In the genomic region with DNA sequence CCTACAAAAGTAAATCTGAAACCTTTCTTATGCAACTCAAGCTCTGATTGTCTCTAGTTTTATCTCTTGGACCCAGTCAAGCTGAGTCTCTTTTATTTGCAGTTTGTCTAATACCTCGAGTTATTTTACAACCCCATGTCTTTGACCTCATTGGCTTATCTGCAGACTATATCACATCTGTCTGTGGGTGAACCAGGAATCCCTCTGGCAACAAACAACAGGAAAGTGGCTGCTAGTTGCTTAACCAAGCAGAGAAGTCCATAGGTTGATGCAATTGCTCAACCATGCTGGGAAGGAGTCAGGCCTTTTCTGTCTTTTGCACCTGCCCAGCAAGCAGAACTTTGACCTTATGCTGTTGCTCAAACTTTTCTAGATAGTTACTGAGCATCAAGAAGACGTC, we compare ENCODE assay signal across 33 mouse cellular contexts. TPM values are rescaled to one million over a fixed set of nuclear protein-coding genes. Genes with fewer than 3 reads are reported as not detected.
DNase-seq lines count a peak whose midpoint lies in the region; ATAC-seq and TF ChIP-seq lines count a peak whose summit lies in the region.
"Had no signal": no experiment of that assay in that cellular context is flagged by ENCODE, and none has a peak within 500 bp of the region (broad histone marks: within the 10 kb centered on the region; RNA-seq: fewer than 3 reads in every experiment).

No protein-coding gene starts in this region.

- peak; percentile 69 for ATAC-seq in liver, embryonic 14.5 days (ENCODE audit: insufficient read depth)
- ATAC-seq: activated CD4-positive, CD25-positive, alpha-beta regulatory T cell, adult 4 months; forebrain, embryonic 13.5 days; inflammation-experienced regulatory T-cells, adult 6 months; lung, postnatal 0 days had no signal

- no peak for TF ChIP-seq CTCF in kidney, adult 2 months (conservative IDR thresholded peaks at IDR 0.05; ENCODE audit: insufficient read depth, insufficient read length, low read depth, low read length)
- TF ChIP-seq CTCF in liver, embryonic 14.5 days (IDR thresholded peaks at IDR 0.05; ENCODE audit: low read depth), result no peak
- no peak for TF ChIP-seq CTCF in layer of hippocampus, adult 2 months (conservative IDR thresholded peaks at IDR 0.05)

- no peak overlapping the region for H3K27ac ChIP-seq in kidney, adult 2 months (ENCODE audit: insufficient read depth, low read depth, low read length)
- no peak overlapping the region for H3K27ac ChIP-seq in liver, embryonic 14.5 days
- no peak overlapping the region for H3K27ac ChIP-seq in layer of hippocampus, adult 2 months
- H3K27ac ChIP-seq: forebrain, embryonic 13.5 days; gastrocnemius, adult 2 months; heart, adult 2 months; heart, embryonic 13.5 days; hindbrain, embryonic 10.5 days; hindbrain, embryonic 15.5 days; kidney, embryonic 15.5 days; midbrain, embryonic 12.5 days; neural tube, embryonic 12.5 days had no signal

- TF ChIP-seq POLR2A in kidney, adult 2 months (IDR thresholded peaks at IDR 0.05; ENCODE audit: low read depth, low read length), result no peak

- no peak for TF ChIP-seq EP300 in liver, embryonic 14.5 days (IDR thresholded peaks at IDR 0.05; ENCODE audit: low read depth)

- no peak overlapping the region for H3K4me2 ChIP-seq in liver, embryonic 14.5 days (ENCODE audit: low read depth)
- H3K4me2 ChIP-seq: forebrain, embryonic 13.5 days; heart, embryonic 13.5 days; hindbrain, embryonic 15.5 days; kidney, embryonic 15.5 days; midbrain, embryonic 12.5 days; neural tube, embryonic 12.5 days had no signal

- no peaks in the 10 kb centered on the region for H3K9me3 ChIP-seq in liver, embryonic 14.5 days (ENCODE audit: control insufficient read depth, low read length)
- H3K9me3 ChIP-seq: forebrain, embryonic 13.5 days; heart, embryonic 13.5 days; hindbrain, embryonic 10.5 days; hindbrain, embryonic 15.5 days; kidney, embryonic 15.5 days; megakaryocyte, embryonic 14.5 days; midbrain, embryonic 12.5 days; neural tube, embryonic 12.5 days had no signal

- H3K4me1 ChIP-seq in kidney, adult 2 months (ENCODE audit: control insufficient read depth, insufficient read depth, low read length), result no peaks in the 10 kb centered on the region
- peaks cover 0 to 9% of the 10 kb centered on the region in 2 experiments; a peak in 1 of 4 replicates for H3K4me1 ChIP-seq in liver, embryonic 14.5 days (replicated peaks; ENCODE audit: control insufficient read depth in 2 of 2, insufficient read depth in 2 of 2, low read length in 1 of 2)
- H3K4me1 ChIP-seq: forebrain, embryonic 13.5 days; heart, embryonic 13.5 days; hindbrain, embryonic 10.5 days; hindbrain, embryonic 15.5 days; kidney, embryonic 15.5 days; megakaryocyte, embryonic 14.5 days; midbrain, embryonic 12.5 days; neural tube, embryonic 12.5 days had no signal

- H3K36me3 ChIP-seq in kidney, adult 2 months (ENCODE audit: control insufficient read depth, insufficient read depth, low read length), result no peaks in the 10 kb centered on the region
- no peaks in the 10 kb centered on the region for H3K36me3 ChIP-seq in liver, embryonic 14.5 days (replicated peaks; ENCODE audit: control insufficient read depth, insufficient read depth, low read depth)
- H3K36me3 ChIP-seq: heart, embryonic 13.5 days; hindbrain, embryonic 10.5 days; hindbrain, embryonic 15.5 days; kidney, embryonic 15.5 days; midbrain, embryonic 12.5 days; neural tube, embryonic 12.5 days had no signal

- H3K27me3 ChIP-seq in kidney, adult 2 months (replicated peaks; ENCODE audit: control insufficient read depth, insufficient read depth, low read length), result no peaks in the 10 kb centered on the region
- no peaks in the 10 kb centered on the region for H3K27me3 ChIP-seq in liver, embryonic 14.5 days (ENCODE audit: control insufficient read depth, insufficient read depth, low read length)
- H3K27me3 ChIP-seq: forebrain, embryonic 13.5 days; heart, embryonic 13.5 days; hindbrain, embryonic 15.5 days; kidney, embryonic 15.5 days; megakaryocyte, embryonic 14.5 days; midbrain, embryonic 12.5 days; neural tube, embryonic 12.5 days had no signal

- peak; percentile 5 for DNase-seq in kidney, adult 2 months
- DNase-seq in kidney, postnatal 36 days, result no peak
- DNase-seq in liver, result peak; percentile 4
- peak in 2 of 3 experiments; percentile 14 to 16 for DNase-seq in liver, embryonic 14.5 days (ENCODE audit: low read depth in 3 of 3, low spot score in 3 of 3)
- peak; percentile 83 for DNase-seq in yolk sac, embryonic 10.5 days (ENCODE audit: low spot score)
- DNase-seq in right cerebral cortex, postnatal 4 days, result no peak
- DNase-seq in gastrocnemius, postnatal 25 days, result no peak
- DNase-seq in layer of hippocampus, adult 2 months (ENCODE audit: low spot score in 2 of 2), result no peak
- DNase-seq: adrenal gland, adult 2 months; adrenal gland, postnatal 36 days; cerebellum, adult 2 months; cerebellum, postnatal 25 days; gastrocnemius, adult 2 months; heart, adult 2 months; heart, postnatal 10 days; kidney, postnatal 4 days; lung, adult 18-20 months; lung, postnatal 4 days; thymus, postnatal 14 days had no signal

- H3K4me3 ChIP-seq in kidney, adult 2 months (ENCODE audit: insufficient read depth, low read depth, low read length), result no peak overlapping the region
- no peak overlapping the region for H3K4me3 ChIP-seq in liver, embryonic 14.5 days (ENCODE audit: insufficient read depth in 1 of 2, low read depth in 2 of 2, low read length in 2 of 2)
- H3K4me3 ChIP-seq in layer of hippocampus, adult 2 months, result no peak overlapping the region
- H3K4me3 ChIP-seq: forebrain, embryonic 13.5 days; gastrocnemius, adult 2 months; heart, adult 2 months; heart, embryonic 13.5 days; hindbrain, embryonic 10.5 days; hindbrain, embryonic 15.5 days; kidney, embryonic 15.5 days; megakaryocyte, embryonic 14.5 days; midbrain, embryonic 12.5 days; myocyte; neural tube, embryonic 12.5 days had no signal

- 25% methylated on average over 2 of the region's 2 CpGs for WGBS in kidney, adult 2 months
- 30% methylated on average over 2 of the region's 2 CpGs for WGBS in liver, embryonic 14.5 days (ENCODE audit: insufficient replicate concordance)

- no peak overlapping the region for H3K9ac ChIP-seq in liver, embryonic 14.5 days (replicated peaks)
- H3K9ac ChIP-seq: forebrain, embryonic 13.5 days; heart, embryonic 13.5 days; hindbrain, embryonic 15.5 days; kidney, embryonic 15.5 days; midbrain, embryonic 12.5 days; neural tube, embryonic 12.5 days had no signal

RNA-seq across cellular contexts. Expression of gene A2m, which starts 12.7 kb away (rescaled TPM):
- 0.17 and 0.38 TPM in 2 replicates for polyA plus RNA-seq in kidney, adult 2 months (2012; rRNA removed)
- polyA plus RNA-seq in liver, embryonic 14.5 days (2012; rRNA removed), result 15.7 and 20.5 TPM in 2 replicates
- polyA plus RNA-seq in liver, embryonic 14.5 days (2014; fragmentation: Nextera tagmentation; extraction: Ambion mirVana), result 31.5 and 43.2 TPM in 2 replicates
- under 1 TPM in 1 of 2 experiments, not detected in 1; 0.05 TPM for total RNA-seq in gastrocnemius, postnatal 25 days (2021)
- total RNA-seq in layer of hippocampus, adult 2 months (2021), result 1 to 10 TPM; 3.5 to 4.4 TPM
- total RNA-seq: CH12.LX; gastrocnemius, adult 2 months had no signal
- polyA plus RNA-seq: C2C12; inflammation-experienced regulatory T-cells, adult 6 months; myocyte had no signal

Comparison
In these comparisons a context has a peak if more than half of its experiments do, and no peak if none do; other contexts are left out.
1. DNase-seq: peak in kidney, adult 2 months (single experiment), liver (single experiment), liver, embryonic 14.5 days (2 of 3) and yolk sac, embryonic 10.5 days (single experiment); none in kidney, postnatal 36 days (0 of 2), right cerebral cortex, postnatal 4 days (single experiment), gastrocnemius, postnatal 25 days (single experiment) and layer of hippocampus, adult 2 months (0 of 2).
2. RNA of gene A2m, which starts 12.7 kb away (total RNA-seq): 3.5 to 4.4 TPM in layer of hippocampus, adult 2 months; 0.05 TPM in gastrocnemius, postnatal 25 days; every median in the first group is over 4 times any median in the second.